Mouse (Mus musculus): ENCODE results near the gene Ptafr.

GRCm38 (mm10) chr4:132519188-132519587, 44.7 kb upstream of the Ptafr start:
- TF ChIP-seq CTCF (IDR thresholded peaks at IDR 0.05; ENCODE audit: borderline replicate concordance, insufficient read depth, low read depth, low read length) (no peak), POLR2A (IDR thresholded peaks at IDR 0.05; ENCODE audit: borderline replicate concordance, insufficient read depth, low read length) (no peak)

Data from cerebellum, adult 2 months (tissue).